Mouse (Mus musculus): ENCODE measurements at regions not wholly inside any gene's neighbourhood (a gene's known extent, or its start where the extent isn't known, plus 50 kb on each side); places are given as distances from the start of the nearest gene placed in this dataset.

- H3K4me2 ChIP-seq (ENCODE audit: low read length): no peak overlapping the region
- 86% methylated on average over 4 of the region's 4 CpGs for WGBS
- no peaks in the 10 kb centered on the region for H3K9me3 ChIP-seq (ENCODE audit: control insufficient read depth, low read length)
- DNase-seq (ENCODE audit: low spot score) (no peak), ATAC-seq (replicated peaks; ENCODE audit: low FRiP score, low TSS enrichment, low read depth) (no peak)
- no peak overlapping the region for H3K4me3 ChIP-seq (ENCODE audit: low read depth, low read length)
- no peaks in the 10 kb centered on the region for H3K4me1 ChIP-seq (replicated peaks; ENCODE audit: control insufficient read depth, insufficient read depth, low read length)
- H3K9ac ChIP-seq (ENCODE audit: low read length): no peak overlapping the region
- no peak overlapping the region for H3K27ac ChIP-seq (ENCODE audit: low read depth)
- H3K27me3 ChIP-seq (replicated peaks; ENCODE audit: control insufficient read depth, insufficient read depth, low read length): no peaks in the 10 kb centered on the region
- no peaks in the 10 kb centered on the region for H3K36me3 ChIP-seq (ENCODE audit: control insufficient read depth, insufficient read depth, low read length)
These were observed 202.9 kb downstream of the Spry2 start for GRCm38 (mm10) chr14:105693713-105694112.

GRCm38 (mm10) chr14:105684826-105685465 is 211.7 kb downstream of the Spry2 start:
- H3K4me3 ChIP-seq (ENCODE audit: low read depth, low read length): no peak overlapping the region
- no peaks in the 10 kb centered on the region for H3K27me3 ChIP-seq (replicated peaks; ENCODE audit: control insufficient read depth, insufficient read depth, low read length)
- ATAC-seq (replicated peaks; ENCODE audit: low FRiP score, low TSS enrichment, low read depth) (peak; percentile 83), DNase-seq (ENCODE audit: low spot score) (no peak)
- no peaks in the 10 kb centered on the region for H3K9me3 ChIP-seq (ENCODE audit: control insufficient read depth, low read length)
- H3K9ac ChIP-seq (ENCODE audit: low read length): no peak overlapping the region
- WGBS: 36% methylated on average over 11 of the region's 11 CpGs
- H3K4me2 ChIP-seq (ENCODE audit: low read length): no peak overlapping the region
- no peaks in the 10 kb centered on the region for H3K36me3 ChIP-seq (ENCODE audit: control insufficient read depth, insufficient read depth, low read length)
- no peaks in the 10 kb centered on the region for H3K4me1 ChIP-seq (replicated peaks; ENCODE audit: control insufficient read depth, insufficient read depth, low read length)
- no peak overlapping the region for H3K27ac ChIP-seq (ENCODE audit: low read depth)

- no peak overlapping the region for H3K27ac ChIP-seq (ENCODE audit: low read depth)
- no peaks in the 10 kb centered on the region for H3K9me3 ChIP-seq (ENCODE audit: control insufficient read depth, low read length)
- H3K4me2 ChIP-seq (ENCODE audit: low read length): no peak overlapping the region
- ATAC-seq (replicated peaks; ENCODE audit: low FRiP score, low TSS enrichment, low read depth) (0 out of 2 replicates have a peak, but pooled peaks have one; percentile 43), DNase-seq (ENCODE audit: low spot score) (no peak)
- H3K27me3 ChIP-seq (replicated peaks; ENCODE audit: control insufficient read depth, insufficient read depth, low read length): no peaks in the 10 kb centered on the region
- H3K4me3 ChIP-seq (ENCODE audit: low read depth, low read length): no peak overlapping the region
- no peaks in the 10 kb centered on the region for H3K4me1 ChIP-seq (replicated peaks; ENCODE audit: control insufficient read depth, insufficient read depth, low read length)
- no peak overlapping the region for H3K9ac ChIP-seq (ENCODE audit: low read length)
- H3K36me3 ChIP-seq (ENCODE audit: control insufficient read depth, insufficient read depth, low read length): no peaks in the 10 kb centered on the region
- WGBS: 78% methylated on average over 2 of the region's 2 CpGs
These were observed 212.3 kb downstream of the Spry2 start for GRCm38 (mm10) chr14:105684329-105684728.

DNA sequence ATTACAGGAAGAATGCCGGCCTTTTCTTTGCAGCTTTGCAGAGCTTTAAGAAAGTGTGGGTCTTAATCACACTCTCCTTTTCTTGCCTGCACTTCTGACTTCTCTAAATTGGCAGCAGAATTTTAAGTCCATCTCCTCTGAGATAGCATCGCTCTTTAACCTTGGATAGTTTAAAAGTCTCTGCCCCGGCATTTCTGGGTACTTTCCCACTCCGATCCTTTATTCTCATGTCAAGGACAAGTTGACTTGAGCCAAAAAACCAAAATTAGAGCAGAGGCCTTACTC is 220.0 kb downstream of the Spry2 start:
- no peak for ATAC-seq (replicated peaks; ENCODE audit: low FRiP score, low TSS enrichment, low read depth)
- DNase-seq (ENCODE audit: low spot score): no peak
- no peaks in the 10 kb centered on the region for H3K36me3 ChIP-seq (ENCODE audit: control insufficient read depth, insufficient read depth, low read length)
- no peak overlapping the region for H3K27ac ChIP-seq (ENCODE audit: low read depth)
- H3K4me1 ChIP-seq (replicated peaks; ENCODE audit: control insufficient read depth, insufficient read depth, low read length): no peaks in the 10 kb centered on the region
- no peaks in the 10 kb centered on the region for H3K27me3 ChIP-seq (replicated peaks; ENCODE audit: control insufficient read depth, insufficient read depth, low read length)
- 32% methylated on average over 4 of the region's 4 CpGs for WGBS
- H3K4me2 ChIP-seq (ENCODE audit: low read length): no peak overlapping the region; the same call in 1 of the 2 replicates
- H3K4me3 ChIP-seq (ENCODE audit: low read depth, low read length): no peak overlapping the region
- no peaks in the 10 kb centered on the region for H3K9me3 ChIP-seq (ENCODE audit: control insufficient read depth, low read length)
- H3K9ac ChIP-seq (ENCODE audit: low read length): no peak overlapping the region

GRCm38 (mm10) chr14:105675801-105676645 is 220.6 kb downstream of the Spry2 start:
- ATAC-seq (replicated peaks; ENCODE audit: low FRiP score, low TSS enrichment, low read depth): no peak
- H3K4me2 ChIP-seq (ENCODE audit: low read length): no peak overlapping the region; the same call in 1 of the 2 replicates
- DNase-seq (ENCODE audit: low spot score): no peak
- no peaks in the 10 kb centered on the region for H3K4me1 ChIP-seq (replicated peaks; ENCODE audit: control insufficient read depth, insufficient read depth, low read length)
- H3K4me3 ChIP-seq (ENCODE audit: low read depth, low read length): no peak overlapping the region
- no peaks in the 10 kb centered on the region for H3K9me3 ChIP-seq (ENCODE audit: control insufficient read depth, low read length)
- WGBS: 44% methylated on average over 13 of the region's 13 CpGs
- H3K9ac ChIP-seq (ENCODE audit: low read length): no peak overlapping the region
- no peaks in the 10 kb centered on the region for H3K36me3 ChIP-seq (ENCODE audit: control insufficient read depth, insufficient read depth, low read length)
- no peak overlapping the region for H3K27ac ChIP-seq (ENCODE audit: low read depth)
- no peaks in the 10 kb centered on the region for H3K27me3 ChIP-seq (replicated peaks; ENCODE audit: control insufficient read depth, insufficient read depth, low read length)

DNA sequence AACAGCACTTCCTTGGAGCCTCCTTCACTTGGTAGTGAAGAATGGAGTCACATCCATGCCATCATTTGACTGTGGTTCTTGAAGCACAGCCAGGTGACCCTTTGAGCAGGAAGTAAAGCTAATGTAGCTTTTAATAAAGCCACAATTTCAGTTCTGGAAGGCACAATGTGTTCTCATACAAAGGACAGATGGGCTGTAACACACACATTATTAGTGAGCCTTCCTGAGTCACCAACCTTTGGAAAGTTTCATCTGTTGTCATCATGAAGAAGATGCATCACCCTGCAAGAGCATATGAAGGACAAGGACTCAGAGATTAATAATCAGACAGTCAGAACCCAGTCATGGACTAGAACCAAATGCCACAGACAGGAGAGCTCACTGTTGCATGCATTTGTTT is 221.6 kb downstream of the Spry2 start:
- H3K4me3 ChIP-seq (ENCODE audit: low read depth, low read length): no peak overlapping the region
- H3K9me3 ChIP-seq (ENCODE audit: control insufficient read depth, low read length): no peaks in the 10 kb centered on the region

DNA sequence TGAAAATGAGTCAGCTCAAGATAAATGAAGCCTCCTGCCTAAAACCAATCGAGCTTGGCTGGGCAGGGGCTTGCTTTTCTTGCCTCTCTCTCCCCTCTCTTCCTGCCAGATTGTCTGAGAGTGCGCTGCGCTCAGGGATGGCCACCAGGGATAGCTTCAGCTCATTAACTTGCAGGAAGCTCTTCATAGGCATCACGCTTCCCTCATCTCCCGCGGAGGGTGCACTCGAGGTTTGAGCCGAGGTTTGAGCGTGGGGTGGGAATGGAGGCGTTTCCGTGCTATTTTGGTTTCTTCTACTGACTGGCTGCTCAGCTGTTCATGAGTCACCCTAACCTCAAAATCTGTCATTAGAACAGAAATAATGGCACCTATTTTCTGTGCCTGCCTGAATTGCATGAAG is 227.7 kb downstream of the Spry2 start:
- Histone ChIP-seq H3K36me3 (ENCODE audit: control insufficient read depth, insufficient read depth, low read length) (no peaks in the 10 kb centered on the region), H3K4me2 (ENCODE audit: low read length) (no peak overlapping the region), H3K27ac (ENCODE audit: low read depth) (no peak overlapping the region), H3K9ac (ENCODE audit: low read length) (no peak overlapping the region), H3K27me3 (replicated peaks; ENCODE audit: control insufficient read depth, insufficient read depth, low read length) (no peaks in the 10 kb centered on the region), H3K4me1 (replicated peaks; ENCODE audit: control insufficient read depth, insufficient read depth, low read length) (no peaks in the 10 kb centered on the region), H3K9me3 (ENCODE audit: control insufficient read depth, low read length) (no peaks in the 10 kb centered on the region), H3K4me3 (ENCODE audit: low read depth, low read length) (no peak overlapping the region)
- 54% methylated on average over 11 of the region's 11 CpGs for WGBS
- ATAC-seq (replicated peaks; ENCODE audit: low FRiP score, low TSS enrichment, low read depth): no peak
- DNase-seq (ENCODE audit: low spot score): no peak

More for the DNA sequence above, 221.6 kb downstream of the Spry2 start:
- DNase-seq (ENCODE audit: low spot score) (no peak), ATAC-seq (replicated peaks; ENCODE audit: low FRiP score, low TSS enrichment, low read depth) (no peak)
- Histone ChIP-seq H3K27me3 (replicated peaks; ENCODE audit: control insufficient read depth, insufficient read depth, low read length) (no peaks in the 10 kb centered on the region), H3K4me1 (replicated peaks; ENCODE audit: control insufficient read depth, insufficient read depth, low read length) (no peaks in the 10 kb centered on the region), H3K4me2 (ENCODE audit: low read length) (no peak overlapping the region), H3K36me3 (ENCODE audit: control insufficient read depth, insufficient read depth, low read length) (no peaks in the 10 kb centered on the region), H3K27ac (ENCODE audit: low read depth) (no peak overlapping the region), H3K9ac (ENCODE audit: low read length) (no peak overlapping the region)

- no peak for ATAC-seq (replicated peaks; ENCODE audit: low FRiP score, low TSS enrichment, low read depth)
- no peak overlapping the region for H3K4me2 ChIP-seq (ENCODE audit: low read length)
- DNase-seq (ENCODE audit: low spot score): no peak
- no peak overlapping the region for H3K27ac ChIP-seq (ENCODE audit: low read depth)
- 74% methylated on average over 7 of the region's 7 CpGs for WGBS
- H3K9ac ChIP-seq (ENCODE audit: low read length): no peak overlapping the region
- no peaks in the 10 kb centered on the region for H3K36me3 ChIP-seq (ENCODE audit: control insufficient read depth, insufficient read depth, low read length)
- H3K9me3 ChIP-seq (ENCODE audit: control insufficient read depth, low read length): 0 out of 2 replicates have a peak, but pooled peaks cover 3% of the 10 kb centered on the region
- no peaks in the 10 kb centered on the region for H3K4me1 ChIP-seq (replicated peaks; ENCODE audit: control insufficient read depth, insufficient read depth, low read length)
- no peak overlapping the region for H3K4me3 ChIP-seq (ENCODE audit: low read depth, low read length)
- H3K27me3 ChIP-seq (replicated peaks; ENCODE audit: control insufficient read depth, insufficient read depth, low read length): no peaks in the 10 kb centered on the region
These were observed 231.9 kb downstream of the Spry2 start for GRCm38 (mm10) chr14:105664671-105665198.
